Mouse (Mus musculus) megakaryocyte, embryonic 14.5 days (primary cell): ENCODE data around the gene Sdhc.

ENCODE experiments used
- FLI1 ChIP-seq: IDR thresholded peaks from 2 replicates; pipeline ENCODE4 v1.6.1; 2012; ENCODE audit warnings: low read length, inconsistent platforms, mixed read lengths
- GATA1 ChIP-seq: IDR thresholded peaks from 3 replicates; pipeline ENCODE4 v1.6.1; 2012; ENCODE audit warnings: mixed read lengths, low read length, inconsistent platforms, borderline replicate concordance

DNA sequence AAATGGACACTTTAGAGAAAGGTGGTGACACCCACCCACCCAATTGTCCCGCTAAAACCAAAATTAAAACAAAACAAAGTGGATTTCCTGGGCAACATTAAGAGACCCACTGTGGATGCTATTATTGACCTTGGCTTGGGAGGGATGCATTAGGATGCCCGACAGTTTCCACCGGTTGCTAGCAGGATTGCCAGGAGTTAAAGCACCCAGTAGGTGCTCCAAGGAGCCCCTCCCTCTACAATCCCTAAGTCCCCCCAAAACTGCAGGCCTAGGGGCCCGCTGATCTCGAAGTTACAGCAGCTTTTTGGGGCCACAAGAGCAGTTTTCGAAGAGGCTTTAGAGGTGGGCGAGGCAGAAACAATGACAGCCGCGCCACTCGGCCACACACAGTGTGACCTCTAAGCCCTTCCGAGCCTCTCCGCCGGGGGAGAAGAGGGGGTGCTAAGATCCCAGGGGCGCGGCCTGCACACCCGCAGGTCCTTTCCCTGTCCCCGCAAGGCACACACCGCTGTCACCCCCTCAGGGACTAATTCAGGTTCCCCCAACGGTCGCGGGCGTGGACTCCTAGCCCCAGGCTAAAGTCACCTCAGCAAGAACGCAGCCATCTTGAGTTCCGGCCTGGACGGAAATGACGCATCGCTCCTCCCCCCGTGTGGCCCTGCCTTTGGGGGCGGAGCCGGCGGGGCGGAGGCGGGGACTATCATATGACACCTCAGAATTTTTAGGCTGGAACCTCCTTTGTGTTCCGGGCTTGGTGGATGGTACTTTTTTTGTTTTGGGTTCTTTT is at the start of gene Sdhc, which contains the start of gene Mpz:
- TF ChIP-seq GATA1: no peak
- peak; percentile 57; the same call in 1 of the 2 replicates for TF ChIP-seq FLI1
